Mouse (Mus musculus) gastrocnemius, postnatal 14 days (tissue): ENCODE data around the gene Rplp2. TPM values are rescaled to one million over a fixed set of nuclear protein-coding genes. Genes with fewer than 3 reads are reported as not detected.
"Not testable (repeated sequence)": the region's sequence is repeated elsewhere in the genome, so short reads cannot be mapped to it uniquely, and the experiment has no call there.

Experiments
- DNase-seq: peaks from one replicate; pipeline ENCODE4 v3.0.0; 2021; ENCODE audit warnings: mixed read lengths
- intact Hi-C: fragments of 180-260 bp; cut with DNase I; formaldehyde crosslinking; loops from one replicate; pipeline ENCODE4 v1.15.1; 2025; ENCODE audit warnings: low total_unique reads
- total RNA-seq, 2 experiments: library from RNA; stranded (reverse); gene quantifications; 2 replicates each; pipeline ENCODE4 v1.2.3; 2021

Rplp2 gene
- total RNA-seq, 2 experiments from 2014 or later: 730 to 819 TPM

- intact Hi-C loops: loop anchor here (5.0 kb wide), 1 partner anchor 33 kb away; no protein-coding TSS in a partner anchor
These were observed 6.6 kb upstream of the Rplp2 start for GRCm38 (mm10) chr7:141440613-141441012.

GRCm38 (mm10) chr7:141441460-141441859, 5.7 kb upstream of the Rplp2 start:
- intact Hi-C loops: loop anchor here (5.0 kb wide), 1 partner anchor 34 kb away; no protein-coding TSS in a partner anchor
- peak; percentile 5 for DNase-seq

More at GRCm38 (mm10) chr7:141440613-141441012, 6.6 kb upstream of the Rplp2 start:
- peak; percentile 67 for DNase-seq

- intact Hi-C loops: loop anchor here (5.0 kb wide), 1 partner anchor 35 kb away; no protein-coding TSS in a partner anchor
- DNase-seq: peak; percentile 4
These were observed 5.0 kb upstream of the Rplp2 start for GRCm38 (mm10) chr7:141442199-141442598.

- DNase-seq: peak; percentile 30
- intact Hi-C loops: loop anchor here (5.0 kb wide), 1 partner anchor 36 kb away; no protein-coding TSS in a partner anchor
These were observed 3.9 kb upstream of the Rplp2 start for GRCm38 (mm10) chr7:141443081-141443821.

DNA sequence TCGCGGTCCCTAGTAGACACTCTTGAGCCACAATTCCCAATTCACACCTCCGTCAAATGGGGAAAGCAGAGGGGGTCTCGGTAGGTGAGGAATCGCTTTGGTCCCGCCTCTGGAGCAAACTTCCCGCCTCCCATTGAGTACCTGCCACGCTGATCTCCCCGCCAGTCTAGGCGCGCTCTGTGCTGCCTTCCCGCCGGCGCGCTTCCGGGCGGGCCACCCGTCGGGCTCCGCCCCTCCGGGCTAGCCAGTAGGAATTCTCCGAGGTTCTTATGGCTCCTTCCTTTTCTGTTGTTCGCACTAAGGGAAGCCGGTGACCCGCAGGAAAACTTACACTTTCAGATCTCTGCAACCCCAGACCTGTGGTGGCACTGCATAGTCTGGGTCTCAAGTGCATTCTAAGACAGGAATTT, 3.3 kb upstream of the Rplp2 start, which contains the start of gene Pidd1:
Gene Pidd1, minus strand, starts transcription at position 198 of the 410 bp plus-strand sequence.
- DNase-seq: peak; percentile 65
- intact Hi-C loops: loop anchor here (5.0 kb wide), 1 partner anchor 37 kb away; no protein-coding TSS in a partner anchor

DNA sequence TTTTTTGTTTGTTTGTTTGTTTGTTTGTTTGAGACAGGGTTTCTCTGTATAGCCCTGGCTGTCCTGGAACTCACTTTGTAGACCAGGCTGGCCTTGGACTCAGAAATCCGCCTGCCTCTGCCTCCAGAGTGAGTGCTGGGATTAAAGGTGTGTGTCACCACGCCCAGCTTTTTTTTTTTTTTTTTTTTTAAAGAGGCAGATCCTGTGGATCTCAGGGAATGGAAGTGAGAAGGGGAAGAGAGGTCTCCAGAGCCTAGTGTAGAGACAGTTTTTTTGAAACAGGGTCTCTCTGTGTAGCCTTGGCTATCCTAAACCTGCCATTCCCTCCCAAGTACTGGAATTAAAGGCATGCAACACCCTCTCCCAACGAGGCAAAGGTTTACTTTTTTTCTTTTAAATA, 796 bp upstream of the Rplp2 start:
- intact Hi-C loops: not testable (repeated sequence)

DNA sequence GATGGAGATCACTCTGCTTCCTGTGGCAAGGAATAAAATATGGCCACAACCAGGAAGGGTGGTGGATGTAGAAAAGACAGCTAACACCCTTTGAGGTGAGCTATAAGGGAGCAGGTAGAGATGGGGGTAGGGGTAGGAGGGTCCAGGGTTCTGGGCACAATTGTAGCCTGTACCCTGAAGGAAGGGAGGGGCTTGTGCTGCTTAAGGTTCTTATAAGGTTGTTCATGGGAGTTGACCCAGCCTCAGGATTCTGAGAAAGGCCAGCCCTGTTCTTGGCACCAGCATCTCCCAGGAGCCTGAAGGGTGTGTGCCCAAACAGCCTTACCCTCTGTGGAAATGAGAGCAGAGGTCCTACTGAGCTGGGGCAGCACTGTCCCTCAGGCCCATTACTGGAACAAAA, 4.8 kb downstream of the Rplp2 start:
- intact Hi-C loops: no loop called here

More for the DNA sequence above, 796 bp upstream of the Rplp2 start:
- DNase-seq: not testable (repeated sequence)

GRCm38 (mm10) chr7:141453636-141454035, 6.5 kb downstream of the Rplp2 start:
- DNase-seq: no peak
- intact Hi-C loops: no loop called here

More for the DNA sequence above, 4.8 kb downstream of the Rplp2 start:
- no peak for DNase-seq

- DNase-seq: peak; percentile 97
- intact Hi-C loops: no loop called here
These were observed 7.9 kb downstream of the Rplp2 start, which contains the start of gene Pnpla2 for GRCm38 (mm10) chr7:141454967-141455551. TSS of gene Pnpla2 (plus strand) at chr7:141455198.

DNA sequence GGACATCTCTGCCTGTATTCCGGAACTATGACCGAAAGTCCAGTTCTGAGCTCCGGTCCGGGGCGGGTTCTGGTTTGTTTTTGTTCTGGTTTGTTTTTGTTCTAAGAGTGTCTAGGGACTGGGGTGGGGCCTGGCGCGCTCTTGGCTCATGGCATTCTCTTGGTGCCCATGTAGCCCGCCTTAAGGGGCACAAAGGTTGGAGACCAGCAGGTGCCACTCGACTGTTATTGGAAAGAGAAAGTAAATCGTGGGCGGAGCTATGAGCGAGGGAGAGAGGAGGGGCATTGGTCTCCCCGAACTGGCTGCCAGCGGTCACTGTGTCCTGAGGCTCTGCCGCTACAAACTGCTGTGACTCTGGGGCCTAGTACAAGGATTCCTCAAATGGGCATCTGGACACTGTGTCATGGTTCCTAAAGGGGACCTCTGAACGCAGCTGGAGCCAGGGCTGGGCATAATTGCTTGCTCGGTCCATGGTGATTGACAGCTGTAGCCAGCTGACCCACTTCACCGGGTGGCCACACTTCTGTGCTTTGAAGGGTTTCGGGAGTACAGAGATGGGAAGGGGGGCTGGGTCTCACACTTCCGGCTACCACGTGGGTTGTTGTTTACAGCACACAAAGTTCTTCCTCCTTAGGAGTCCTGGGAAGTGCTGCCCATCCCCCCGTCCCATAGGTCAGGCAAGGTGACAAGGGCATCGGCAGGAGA, 8.6 kb downstream of the Rplp2 start:
- intact Hi-C loops: no loop called here
- peak; percentile 78 for DNase-seq

- peak; percentile 43 for DNase-seq
- intact Hi-C loops: no loop called here
These were observed 9.6 kb downstream of the Rplp2 start for GRCm38 (mm10) chr7:141456739-141457138.

GRCm38 (mm10) chr7:141457236-141457635, 10.1 kb downstream of the Rplp2 start:
- DNase-seq: peak; percentile 8
- intact Hi-C loops: no loop called here

DNA sequence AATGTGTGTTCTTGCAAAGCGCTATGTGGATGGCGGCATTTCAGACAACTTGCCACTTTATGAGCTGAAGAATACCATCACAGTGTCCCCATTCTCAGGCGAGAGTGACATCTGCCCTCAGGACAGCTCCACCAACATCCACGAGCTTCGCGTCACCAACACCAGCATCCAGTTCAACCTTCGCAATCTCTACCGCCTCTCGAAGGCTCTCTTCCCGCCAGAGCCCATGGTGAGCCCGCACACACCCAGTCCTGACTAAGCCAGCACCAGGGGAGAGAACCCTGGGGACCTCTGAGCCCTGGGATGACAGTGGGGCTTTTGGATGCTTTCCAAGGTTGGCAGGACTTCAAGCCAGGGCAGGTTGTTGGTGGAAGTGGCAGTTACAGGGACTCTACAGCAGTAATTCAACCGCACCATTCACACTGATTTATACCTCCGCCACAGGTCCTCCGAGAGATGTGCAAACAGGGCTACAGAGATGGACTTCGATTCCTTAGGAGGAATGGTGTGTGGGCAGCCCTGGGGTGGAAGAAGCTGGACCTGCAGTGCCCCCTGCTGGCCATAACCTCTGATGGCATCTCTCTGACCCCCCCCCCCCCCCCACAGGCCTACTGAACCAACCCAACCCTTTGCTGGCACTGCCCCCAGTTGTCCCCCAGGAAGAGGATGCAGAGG, 11.0 kb downstream of the Rplp2 start:
- intact Hi-C loops: no loop called here
- peak; percentile 65 for DNase-seq

DNA sequence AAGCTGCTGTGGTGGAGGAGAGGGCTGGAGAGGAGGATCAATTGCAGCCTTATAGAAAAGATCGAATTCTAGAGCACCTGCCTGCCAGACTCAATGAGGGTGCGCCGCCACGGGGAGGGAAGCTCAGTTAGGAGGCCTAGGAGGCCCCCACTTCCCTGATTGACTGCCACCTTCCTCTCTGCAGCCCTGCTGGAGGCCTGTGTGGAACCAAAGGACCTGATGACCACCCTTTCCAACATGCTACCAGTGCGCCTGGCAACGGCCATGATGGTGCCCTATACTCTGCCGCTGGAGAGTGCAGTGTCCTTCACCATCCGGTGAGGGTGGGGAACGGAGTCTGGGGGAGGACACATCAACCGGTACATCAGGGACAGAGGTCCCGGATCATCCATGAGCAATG, 11.5 kb downstream of the Rplp2 start:
- intact Hi-C loops: no loop called here
- peak; percentile 3 for DNase-seq

DNA sequence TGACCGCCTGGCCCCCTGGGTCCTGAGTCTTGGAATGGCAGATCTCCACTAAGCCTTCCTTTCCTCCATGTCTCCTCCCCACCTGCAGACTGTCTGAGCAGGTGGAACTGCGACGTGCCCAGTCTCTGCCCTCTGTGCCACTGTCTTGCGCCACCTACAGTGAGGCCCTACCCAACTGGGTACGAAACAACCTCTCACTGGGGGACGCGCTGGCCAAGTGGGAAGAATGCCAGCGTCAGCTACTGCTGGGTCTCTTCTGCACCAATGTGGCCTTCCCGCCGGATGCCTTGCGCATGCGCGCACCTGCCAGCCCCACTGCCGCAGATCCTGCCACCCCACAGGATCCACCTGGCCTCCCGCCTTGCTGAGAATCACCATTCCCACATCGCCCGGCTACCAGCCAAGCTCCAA, 12.1 kb downstream of the Rplp2 start:
- DNase-seq: peak; percentile 32
- intact Hi-C loops: no loop called here

- intact Hi-C loops: no loop called here
- DNase-seq: peak; percentile 26
These were observed 12.8 kb downstream of the Rplp2 start for GRCm38 (mm10) chr7:141460001-141460390.

GRCm38 (mm10) chr7:141460391-141461113, 13.4 kb downstream of the Rplp2 start, which contains the start of gene Cracr2b:
TSS of gene Cracr2b (plus strand) at chr7:141461094.
- DNase-seq: peak; percentile 22
- intact Hi-C loops: no loop called here

DNA sequence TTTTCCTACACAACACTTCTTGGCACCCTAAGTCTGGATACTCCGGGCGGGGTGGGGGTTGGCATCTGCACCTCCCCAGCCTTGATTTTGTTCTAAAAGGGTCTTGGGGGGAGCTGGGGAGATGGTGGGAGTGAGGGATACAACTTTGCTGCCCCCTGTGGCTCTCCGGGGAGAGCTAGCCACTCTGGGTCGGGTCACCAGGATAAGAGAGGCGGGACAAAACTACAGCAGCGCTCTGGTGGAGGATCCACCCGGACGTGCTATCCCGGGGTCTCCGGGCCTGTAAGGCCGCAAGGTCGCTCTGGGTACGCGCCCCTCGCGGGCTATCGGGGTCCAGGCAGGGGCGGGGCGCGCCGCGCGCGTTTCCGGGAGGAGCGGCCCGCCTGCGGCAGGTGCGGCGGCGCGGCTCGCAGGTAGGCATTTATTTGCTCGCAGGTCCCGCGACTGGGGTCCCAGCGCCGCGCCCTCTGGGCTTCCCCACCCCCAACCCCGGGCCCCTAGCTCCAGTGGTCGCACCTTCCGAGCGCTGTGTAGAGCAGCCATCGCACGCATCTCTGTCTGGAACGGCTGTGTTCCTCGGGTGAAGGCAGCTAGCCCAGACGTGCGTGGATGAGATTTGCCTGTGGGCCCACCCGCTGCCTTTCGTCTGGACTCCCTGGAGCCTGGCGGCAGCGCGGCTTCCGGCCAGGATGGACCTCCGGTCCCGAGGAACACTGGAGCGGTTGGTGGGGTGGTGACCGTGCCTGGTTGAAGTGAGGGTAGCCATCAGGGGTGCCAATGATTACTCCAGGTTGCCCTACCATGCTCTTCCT, 14.6 kb downstream of the Rplp2 start:
- DNase-seq: peak; percentile 32
- intact Hi-C loops: no loop called here
